Mouse (Mus musculus): ENCODE measurements at regions not wholly inside any gene's neighbourhood (a gene's known extent, or its start where the extent isn't known, plus 50 kb on each side); places are given as distances from the start of the nearest gene placed in this dataset.

GRCm38 (mm10) chr15:74461935-74462334 is 174.2 kb downstream of the Mroh4 start:
- DNase-seq (ENCODE audit: low read depth) = no peak

DNA sequence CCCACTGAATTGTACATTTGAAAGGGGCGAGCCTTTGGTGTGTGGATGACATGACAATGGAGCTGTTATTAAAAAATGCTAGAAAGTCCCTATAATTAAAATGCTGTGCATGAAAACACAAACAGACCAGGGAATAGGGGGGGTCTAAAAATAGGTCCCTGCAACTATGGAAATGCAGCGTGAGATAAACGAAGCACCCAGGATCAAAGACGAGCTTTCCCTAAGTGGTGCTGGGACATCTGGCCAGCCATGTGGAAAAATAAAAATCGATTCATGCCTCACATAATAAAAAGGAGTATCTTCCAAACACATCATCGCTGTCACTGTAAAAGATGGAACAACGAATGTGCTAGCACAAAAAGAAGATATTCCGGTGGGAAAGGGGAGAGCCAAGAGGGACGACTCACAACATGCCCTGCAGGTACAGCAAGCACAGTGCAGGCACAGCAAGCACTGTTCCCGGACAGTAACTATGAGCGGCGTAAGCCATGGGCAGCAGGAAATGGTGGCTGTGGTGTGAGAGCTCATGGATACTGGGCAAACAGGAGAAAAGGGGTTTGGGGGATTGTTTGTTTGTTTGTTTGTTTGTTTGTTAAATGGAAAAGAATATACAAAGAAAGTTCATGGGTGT is 176.7 kb downstream of the Mroh4 start:
- DNase-seq (ENCODE audit: low read depth) = no peak

GRCm38 (mm10) chr15:74458940-74459339 is 177.2 kb downstream of the Mroh4 start:
- DNase-seq (ENCODE audit: low read depth) = no peak

GRCm38 (mm10) chr15:74457965-74458364 is 178.2 kb downstream of the Mroh4 start:
- DNase-seq (ENCODE audit: low read depth) = no peak

DNA sequence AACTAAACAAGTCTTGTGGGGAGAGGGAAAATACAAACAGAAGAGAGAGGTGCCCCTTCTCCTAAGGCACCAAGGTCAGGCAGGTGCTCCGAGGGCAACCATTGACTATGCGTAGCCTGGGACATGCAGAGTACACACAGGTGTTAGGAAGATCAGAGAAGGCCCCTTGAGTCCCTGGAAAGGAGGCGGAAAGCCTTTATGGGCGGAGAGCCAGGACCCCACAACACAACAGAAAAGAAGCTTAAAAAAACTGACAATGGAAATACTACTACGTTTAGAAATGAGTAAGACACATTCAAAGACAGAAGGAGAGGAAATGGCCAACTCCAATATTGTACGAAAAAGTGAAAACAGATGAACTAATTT is 179.5 kb downstream of the Mroh4 start:
- DNase-seq (ENCODE audit: low read depth) = no peak

- no peak for DNase-seq (ENCODE audit: low read depth)
These were observed 180.1 kb downstream of the Mroh4 start for GRCm38 (mm10) chr15:74455921-74456674.

GRCm38 (mm10) chr15:74454543-74454942 is 181.6 kb downstream of the Mroh4 start:
- DNase-seq (ENCODE audit: low read depth) = no peak

DNA sequence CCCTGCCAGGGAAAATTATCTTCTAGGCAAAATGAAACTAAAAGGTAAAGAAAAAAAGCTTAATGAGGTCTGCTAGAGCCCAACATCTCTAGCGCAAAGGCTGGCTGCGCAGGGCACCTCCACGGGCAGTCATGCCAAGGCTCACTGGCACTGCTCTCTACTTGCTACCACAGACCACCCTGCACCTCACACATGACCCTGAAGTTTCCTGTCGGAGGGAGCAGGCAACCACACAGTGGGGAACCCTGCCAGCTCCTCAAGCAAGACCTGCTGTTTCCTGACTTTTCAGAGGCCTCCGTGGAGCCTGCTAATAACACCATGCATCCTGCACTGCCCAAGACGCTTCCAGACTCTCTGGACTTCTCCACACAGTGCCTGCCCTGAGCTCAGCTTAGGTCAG is 182.3 kb downstream of the Mroh4 start:
- peak; percentile 35 for DNase-seq (ENCODE audit: low read depth)

- DNase-seq (ENCODE audit: low read depth) = no peak
These were observed 183.7 kb downstream of the Mroh4 start for GRCm38 (mm10) chr15:74452426-74452825.

DNA sequence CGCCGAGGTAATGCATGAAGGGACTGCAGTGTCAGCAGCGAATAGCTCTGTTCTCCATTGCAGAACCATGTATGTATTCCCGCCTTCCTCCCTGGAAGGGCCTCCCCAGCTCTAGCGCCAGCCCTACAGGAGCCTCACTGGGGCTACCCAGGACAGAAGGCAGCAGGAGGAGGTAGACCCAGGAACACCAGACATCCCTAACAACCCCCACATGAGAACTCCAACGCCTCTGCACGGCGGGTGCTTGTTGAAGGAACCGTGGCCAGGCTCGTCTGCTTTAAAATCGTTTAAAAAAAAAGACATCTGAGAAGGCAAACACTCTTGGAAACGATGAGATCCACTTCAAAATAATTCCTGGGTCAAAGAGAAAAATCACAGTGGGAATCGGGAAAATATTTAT is 194.3 kb downstream of the Mroh4 start:
- no peak for DNase-seq (ENCODE audit: low read depth)

DNA sequence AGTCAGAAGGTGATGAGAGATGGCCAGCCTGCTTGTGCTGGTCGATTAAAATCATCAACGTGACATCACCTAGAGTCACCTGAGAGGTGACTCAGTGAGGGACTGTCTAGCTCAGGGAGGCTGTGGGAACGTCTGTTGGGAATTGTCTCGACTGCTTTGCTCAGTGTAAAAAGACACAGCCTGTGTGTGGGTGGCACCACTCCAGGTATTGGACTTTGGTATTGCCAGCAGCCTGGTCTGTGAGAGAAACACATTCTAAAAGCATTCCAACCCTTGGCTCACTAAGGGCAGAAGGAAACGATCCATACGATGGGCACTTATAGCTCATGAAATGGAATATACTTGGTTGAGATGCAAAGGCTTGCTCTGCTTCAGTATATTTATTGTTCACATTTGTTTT is 209.2 kb downstream of the Mroh4 start:
- DNase-seq (ENCODE audit: low read depth) = no peak

GRCm38 (mm10) chr15:74423001-74423400 is 213.2 kb downstream of the Mroh4 start:
- no peak for DNase-seq (ENCODE audit: low read depth)

GRCm38 (mm10) chr15:74420550-74420949 is 215.6 kb downstream of the Mroh4 start:
- DNase-seq (ENCODE audit: low read depth) = no peak

GRCm38 (mm10) chr15:74418635-74419034 is 217.5 kb downstream of the Mroh4 start:
- no peak for DNase-seq (ENCODE audit: low read depth)

DNA sequence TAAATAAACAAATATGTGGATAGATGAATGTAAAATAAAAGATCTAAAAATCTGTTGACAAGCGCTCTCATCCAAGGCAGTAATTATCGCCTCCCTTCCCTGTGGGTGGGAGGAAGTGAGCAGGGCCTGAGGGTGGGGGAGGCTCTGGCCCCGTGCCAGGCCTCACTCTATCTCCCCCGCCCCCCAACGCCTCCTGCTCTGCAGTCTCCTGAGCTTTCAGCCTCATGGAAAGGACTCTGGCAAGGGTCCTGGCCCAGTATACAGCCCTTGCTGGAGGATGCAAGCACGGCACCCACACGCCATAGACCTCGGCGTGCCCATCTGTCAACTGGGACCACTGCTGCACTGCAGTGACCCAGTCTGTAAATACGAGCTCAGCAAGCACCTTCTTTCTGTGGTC is 222.9 kb downstream of the Mroh4 start:
- DNase-seq (ENCODE audit: low read depth) = no peak

- no peak for DNase-seq (ENCODE audit: low read depth)
These were observed 223.9 kb downstream of the Mroh4 start for GRCm38 (mm10) chr15:74412261-74412660.

GRCm38 (mm10) chr15:74411097-74411496 is 225.1 kb downstream of the Mroh4 start:
- DNase-seq (ENCODE audit: low read depth) = peak; percentile 22

DNA sequence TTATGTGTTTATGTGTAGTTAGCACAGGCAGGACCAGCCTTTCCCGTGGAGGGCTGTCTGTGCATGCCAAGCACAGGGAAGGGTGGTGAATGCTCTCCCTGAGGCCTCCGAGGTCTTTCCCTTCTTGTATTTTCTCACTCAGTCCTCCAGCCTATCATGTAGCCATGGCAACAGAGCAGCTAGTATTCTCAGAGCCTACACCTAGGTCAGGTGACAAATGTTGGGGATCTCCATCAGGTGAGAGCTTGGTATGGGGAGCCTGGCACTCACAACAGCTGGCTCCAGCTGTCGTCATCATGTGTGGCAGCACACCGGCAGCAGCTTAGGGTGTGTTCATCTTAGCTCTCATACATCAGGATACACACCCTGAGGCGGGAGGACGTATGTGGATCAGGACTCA is 231.3 kb downstream of the Mroh4 start:
- no peak for DNase-seq (ENCODE audit: low read depth)

DNA sequence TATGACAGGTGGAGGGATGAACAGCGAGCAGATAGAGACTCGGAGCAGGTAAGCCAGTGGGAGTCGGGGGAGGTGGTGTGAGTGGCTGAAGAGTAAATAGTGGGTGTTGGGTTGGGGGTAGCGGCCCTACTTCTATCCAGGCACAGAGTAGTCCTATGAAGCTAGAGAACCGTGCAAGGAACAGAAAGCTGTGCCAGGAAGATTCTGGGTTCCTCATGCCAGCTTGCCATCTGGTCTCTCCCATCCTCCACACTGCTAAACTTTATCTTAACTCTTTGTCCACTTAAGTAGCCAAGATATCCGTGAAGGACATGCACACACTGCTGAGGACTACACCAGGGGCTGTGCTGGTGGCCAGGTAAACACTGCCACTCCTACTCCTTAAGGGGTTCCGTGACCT is 234.9 kb downstream of the Mroh4 start:
- DNase-seq (ENCODE audit: low read depth) = no peak

GRCm38 (mm10) chr15:74396029-74396428 is 240.1 kb downstream of the Mroh4 start:
- DNase-seq (ENCODE audit: low read depth) = no peak

DNA sequence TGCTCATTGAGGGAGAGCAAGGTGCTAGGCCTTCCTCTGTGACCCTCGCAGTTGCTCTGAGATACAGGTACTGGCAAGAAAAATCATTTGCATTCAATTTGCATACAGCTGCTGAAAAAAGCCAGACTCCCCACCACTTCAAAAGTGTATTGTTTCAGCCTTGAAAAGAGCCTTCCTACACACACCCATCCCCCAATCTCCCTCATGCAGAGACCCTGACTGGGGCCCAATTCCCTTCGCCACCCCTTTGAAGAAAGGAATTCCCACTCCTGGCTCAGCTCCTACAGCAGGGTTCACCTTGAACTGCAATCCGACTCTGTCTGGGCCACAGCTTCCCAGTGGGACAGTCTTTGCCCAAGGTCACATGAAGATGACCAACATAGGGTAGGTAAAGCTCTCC is 248.6 kb downstream of the Mroh4 start:
- DNase-seq (ENCODE audit: low read depth) = no peak

DNA sequence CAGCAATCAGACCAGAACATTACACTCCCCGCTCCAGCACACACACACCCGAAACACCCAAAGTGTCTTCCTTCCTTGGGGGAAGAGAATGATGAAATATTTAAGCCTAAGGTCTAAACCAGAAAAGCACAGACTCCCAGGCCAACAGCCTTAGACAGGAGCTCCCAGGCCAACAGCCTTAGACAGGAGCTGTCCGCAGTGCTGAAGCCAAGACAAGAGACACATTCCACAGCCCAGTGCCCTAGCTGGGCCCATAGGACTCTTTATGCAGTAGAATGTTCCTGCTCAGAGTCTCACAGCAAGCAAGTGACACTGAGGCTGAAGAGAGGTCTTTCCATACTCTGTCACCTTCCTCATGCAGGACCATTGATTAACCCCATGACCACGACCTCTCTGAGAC is 253.6 kb downstream of the Mroh4 start:
- DNase-seq (ENCODE audit: low read depth) = peak; percentile 19

- no peak for DNase-seq (ENCODE audit: low read depth)
These were observed 256.8 kb downstream of the Mroh4 start for GRCm38 (mm10) chr15:74379366-74379765.

DNA sequence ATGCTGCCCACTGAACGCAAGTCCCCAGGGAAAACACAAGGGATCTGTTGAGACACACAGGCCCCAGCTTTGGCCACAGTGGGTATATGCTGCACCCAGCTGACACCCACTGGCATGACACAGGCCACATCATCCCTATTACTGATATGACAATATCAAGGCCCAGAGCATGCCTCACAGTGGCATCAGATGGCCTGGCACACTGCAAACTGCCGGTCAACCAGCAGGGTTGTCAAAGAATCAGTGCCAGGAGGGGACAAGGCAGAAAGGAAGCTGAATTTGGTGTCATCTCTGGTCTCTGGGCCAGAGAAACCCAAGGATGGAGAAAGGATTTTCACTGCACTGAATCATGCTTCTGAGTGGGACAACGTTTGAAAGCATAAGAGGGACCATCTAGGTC is 266.7 kb downstream of the Mroh4 start:
- no peak for DNase-seq (ENCODE audit: low read depth)
